Mouse (Mus musculus): ENCODE measurements at regions not wholly inside any gene's neighbourhood (a gene's known extent, or its start where the extent isn't known, plus 50 kb on each side); places are given as distances from the start of the nearest gene placed in this dataset.

- DNase-seq (ENCODE audit: low read depth in 2 of 2, low spot score in 2 of 2): no peak
These were observed 57.6 kb upstream of the Mpp6 start for GRCm38 (mm10) chr6:50052416-50052815.

- DNase-seq (ENCODE audit: low read depth in 2 of 2, low spot score in 2 of 2): no peak
These were observed 57.0 kb upstream of the Mpp6 start for GRCm38 (mm10) chr6:50053086-50053485.

GRCm38 (mm10) chr6:50054233-50054632 lies 55.8 kb upstream of the Mpp6 start:
- DNase-seq (ENCODE audit: low read depth in 2 of 2, low spot score in 2 of 2): no peak

GRCm38 (mm10) chr6:50058596-50058995 lies 51.4 kb upstream of the Mpp6 start:
- DNase-seq (ENCODE audit: low read depth in 2 of 2, low spot score in 2 of 2): no peak

GRCm38 (mm10) chr6:50059917-50060316 lies 50.1 kb upstream of the Mpp6 start:
- DNase-seq (ENCODE audit: low read depth in 2 of 2, low spot score in 2 of 2): no peak

Data from CD8-positive naive resting alpha-beta T cell, adult 2 months (primary cell).